Mouse (Mus musculus): ENCODE results near the gene Spag5. TPM values are rescaled to one million over a fixed set of nuclear protein-coding genes. Genes with fewer than 3 reads are reported as not detected.

Spag5 gene
- polyA plus RNA-seq, 1 experiment from 2014 or later = 1.4 TPM

GRCm38 (mm10) chr11:78289146-78289763 is 12.1 kb upstream of the Spag5 start:
- TF ChIP-seq EP300 (IDR thresholded peaks at IDR 0.05) (no peak), CTCF (IDR thresholded peaks at IDR 0.05) (no peak)
- no peaks in the 10 kb centered on the region for H3K9me3 ChIP-seq (ENCODE audit: low read length)
- no peaks in the 10 kb centered on the region for H3K4me1 ChIP-seq (ENCODE audit: insufficient read depth, low read depth, low read length)
- no peak overlapping the region for H3K27ac ChIP-seq (ENCODE audit: low read length)
- no peak overlapping the region for H3K9ac ChIP-seq (replicated peaks; ENCODE audit: low read depth)
- peaks cover 56% of the 10 kb centered on the region for H3K36me3 ChIP-seq (ENCODE audit: insufficient read depth, low read length)
- ATAC-seq = no peak
- no peaks in the 10 kb centered on the region for H3K27me3 ChIP-seq (replicated peaks; ENCODE audit: insufficient read depth, low read length)
- DNase-seq (ENCODE audit: low spot score) = no peak
- WGBS = 87% methylated on average over 7 of the region's 7 CpGs
- H3K4me2 ChIP-seq (replicated peaks; ENCODE audit: low read depth, low read length) = no peak overlapping the region
- H3K4me3 ChIP-seq (ENCODE audit: low read depth, low read length) = no peak overlapping the region

GRCm38 (mm10) chr11:78290654-78291053 is 10.7 kb upstream of the Spag5 start, which contains the start of gene BC030499:
TSS of gene BC030499 (plus strand) at chr11:78290841.
- H3K27ac ChIP-seq (ENCODE audit: low read length) = no peak within 1 kb of the TSS
- no peaks in the 10 kb centered on the region for H3K27me3 ChIP-seq (replicated peaks; ENCODE audit: insufficient read depth, low read length)
- TF ChIP-seq EP300 (IDR thresholded peaks at IDR 0.05) = no peak
- TF ChIP-seq CTCF (IDR thresholded peaks at IDR 0.05) = no peak
- no peak within 1 kb of the TSS for H3K4me3 ChIP-seq (ENCODE audit: low read depth, low read length)
- H3K4me1 ChIP-seq (ENCODE audit: insufficient read depth, low read depth, low read length) = no peaks in the 10 kb centered on the region
- no peaks in the 10 kb centered on the region for H3K9me3 ChIP-seq (ENCODE audit: low read length)
- ATAC-seq = no peak
- DNase-seq (ENCODE audit: low spot score) = no peak
- no peak within 1 kb of the TSS for H3K4me2 ChIP-seq (replicated peaks; ENCODE audit: low read depth, low read length)
- 85% methylated on average over 4 of the region's 4 CpGs for WGBS
- H3K36me3 ChIP-seq (ENCODE audit: insufficient read depth, low read length) = peaks cover 43% of the 10 kb centered on the region
- no peak within 1 kb of the TSS for H3K9ac ChIP-seq (replicated peaks; ENCODE audit: low read depth)

- Histone ChIP-seq H3K4me1 (ENCODE audit: insufficient read depth, low read depth, low read length) (no peaks in the 10 kb centered on the region), H3K27me3 (replicated peaks; ENCODE audit: insufficient read depth, low read length) (no peaks in the 10 kb centered on the region), H3K36me3 (ENCODE audit: insufficient read depth, low read length) (peaks cover 13% of the 10 kb centered on the region; the same call in 1 of the 2 replicates), H3K4me2 (replicated peaks; ENCODE audit: low read depth, low read length) (no peak overlapping the region), H3K9me3 (ENCODE audit: low read length) (no peaks in the 10 kb centered on the region), H3K27ac (ENCODE audit: low read length) (no peak overlapping the region), H3K9ac (replicated peaks; ENCODE audit: low read depth) (no peak overlapping the region), H3K4me3 (ENCODE audit: low read depth, low read length) (no peak overlapping the region)
- DNase-seq (ENCODE audit: low spot score) = no peak
- TF ChIP-seq EP300 (IDR thresholded peaks at IDR 0.05) (no peak), CTCF (IDR thresholded peaks at IDR 0.05) (no peak)
- ATAC-seq = no peak
- 93% methylated on average over 6 of the region's 6 CpGs for WGBS
Measured at GRCm38 (mm10) chr11:78294585-78294984, 6.7 kb upstream of the Spag5 start.

- H3K36me3 ChIP-seq (ENCODE audit: insufficient read depth, low read length) = no peaks in the 10 kb centered on the region
- no peak for TF ChIP-seq EP300 (IDR thresholded peaks at IDR 0.05)
- no peaks in the 10 kb centered on the region for H3K4me1 ChIP-seq (ENCODE audit: insufficient read depth, low read depth, low read length)
- H3K4me2 ChIP-seq (replicated peaks; ENCODE audit: low read depth, low read length) = peak overlapping the region; percentile 91
- H3K27ac ChIP-seq (ENCODE audit: low read length) = no peak overlapping the region
- no peaks in the 10 kb centered on the region for H3K27me3 ChIP-seq (replicated peaks; ENCODE audit: insufficient read depth, low read length)
- DNase-seq (ENCODE audit: low spot score) = no peak
- peak overlapping the region; percentile 71 for H3K4me3 ChIP-seq (ENCODE audit: low read depth, low read length)
- no peak overlapping the region for H3K9ac ChIP-seq (replicated peaks; ENCODE audit: low read depth)
- WGBS = 51% methylated on average over 7 of the region's 7 CpGs
- H3K9me3 ChIP-seq (ENCODE audit: low read length) = no peaks in the 10 kb centered on the region
- ATAC-seq = peak; percentile 23; the same call in 1 of the 2 replicates
Measured at GRCm38 (mm10) chr11:78300917-78301316, 412 bp upstream of the Spag5 start.

GRCm38 (mm10) chr11:78305272-78305671 is 3.9 kb downstream of the Spag5 start:
- TF ChIP-seq EP300 (IDR thresholded peaks at IDR 0.05) = no peak
- no peak for TF ChIP-seq CTCF (IDR thresholded peaks at IDR 0.05)
- Histone ChIP-seq H3K9ac (replicated peaks; ENCODE audit: low read depth) (no peak overlapping the region), H3K4me3 (ENCODE audit: low read depth, low read length) (no peak overlapping the region), H3K36me3 (ENCODE audit: insufficient read depth, low read length) (no peaks in the 10 kb centered on the region), H3K4me2 (replicated peaks; ENCODE audit: low read depth, low read length) (no peak overlapping the region), H3K27ac (ENCODE audit: low read length) (no peak overlapping the region), H3K27me3 (replicated peaks; ENCODE audit: insufficient read depth, low read length) (no peaks in the 10 kb centered on the region), H3K9me3 (ENCODE audit: low read length) (no peaks in the 10 kb centered on the region), H3K4me1 (ENCODE audit: insufficient read depth, low read depth, low read length) (no peaks in the 10 kb centered on the region)
- no peak for ATAC-seq
- WGBS = 83% methylated on average over 4 of the region's 4 CpGs
- no peak for DNase-seq (ENCODE audit: low spot score)

- H3K4me2 ChIP-seq (replicated peaks; ENCODE audit: low read depth, low read length) = no peak overlapping the region
- no peaks in the 10 kb centered on the region for H3K9me3 ChIP-seq (ENCODE audit: low read length)
- DNase-seq (ENCODE audit: low spot score) (no peak), ATAC-seq (no peak)
- no peak overlapping the region for H3K27ac ChIP-seq (ENCODE audit: low read length)
- TF ChIP-seq EP300 (IDR thresholded peaks at IDR 0.05) = no peak
- no peak for TF ChIP-seq CTCF (IDR thresholded peaks at IDR 0.05)
- 87% methylated on average over 8 of the region's 8 CpGs for WGBS
- H3K27me3 ChIP-seq (replicated peaks; ENCODE audit: insufficient read depth, low read length) = no peaks in the 10 kb centered on the region
- H3K9ac ChIP-seq (replicated peaks; ENCODE audit: low read depth) = no peak overlapping the region
- no peaks in the 10 kb centered on the region for H3K4me1 ChIP-seq (ENCODE audit: insufficient read depth, low read depth, low read length)
- H3K36me3 ChIP-seq (ENCODE audit: insufficient read depth, low read length) = no peaks in the 10 kb centered on the region
- no peak overlapping the region for H3K4me3 ChIP-seq (ENCODE audit: low read depth, low read length)
Measured at GRCm38 (mm10) chr11:78310861-78311511, 9.7 kb downstream of the Spag5 start.

All from lung, postnatal 0 days (tissue).